8 mouse cellular contexts compared by ENCODE assay signal in the genomic region with DNA sequence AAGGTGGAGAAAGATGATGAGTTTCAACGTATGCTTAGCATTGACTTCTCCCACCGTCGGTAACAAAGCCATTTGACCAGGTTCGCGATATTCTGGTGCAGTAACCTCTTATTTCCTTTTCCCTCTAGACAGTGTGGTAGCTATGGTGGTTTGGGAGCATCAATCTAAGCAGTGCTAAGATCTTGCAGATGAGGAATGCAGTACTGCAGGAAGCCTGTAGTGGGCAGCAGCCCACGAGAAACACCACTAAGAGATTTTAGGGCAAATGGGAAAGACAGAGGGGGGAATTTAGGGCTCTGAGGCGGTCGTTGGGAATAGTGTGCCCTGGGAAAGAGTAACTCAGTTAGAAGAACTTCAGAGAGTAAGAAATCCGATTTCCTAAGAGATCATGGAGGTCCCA. TPM values are rescaled to one million over a fixed set of nuclear protein-coding genes. Genes with fewer than 3 reads are reported as not detected.
DNase-seq lines count a peak whose midpoint lies in the region; ATAC-seq lines count a peak whose summit lies in the region.

No protein-coding gene starts in this region.

- no peaks in the 10 kb centered on the region for H3K4me1 ChIP-seq in heart, embryonic 11.5 days (ENCODE audit: control insufficient read depth, insufficient read depth, low read length)
- 0 out of 2 replicates have a peak, but pooled peaks cover 6% of the 10 kb centered on the region for H3K4me1 ChIP-seq in kidney, embryonic 15.5 days
- H3K4me1 ChIP-seq in neural tube, embryonic 14.5 days (ENCODE audit: control insufficient read depth, insufficient read depth, low read length): no peaks in the 10 kb centered on the region

- 0 out of 2 replicates have a peak overlapping the region, but pooled peaks have one; percentile 35 for H3K27ac ChIP-seq in heart, embryonic 11.5 days (ENCODE audit: low read depth, low read length)
- peak overlapping the region; percentile 87 for H3K27ac ChIP-seq in kidney, embryonic 15.5 days
- H3K27ac ChIP-seq in neural tube, embryonic 14.5 days (ENCODE audit: low read depth, low read length): no peak overlapping the region; the same call in 1 of the 2 replicates

- 16% methylated on average over 9 of the region's 9 CpGs for WGBS in heart, embryonic 11.5 days (ENCODE audit: insufficient replicate concordance)
- 22% methylated on average over 9 of the region's 9 CpGs for WGBS in kidney, embryonic 15.5 days
- WGBS in neural tube, embryonic 14.5 days: 15% methylated on average over 9 of the region's 9 CpGs

- H3K4me3 ChIP-seq in heart, embryonic 11.5 days (ENCODE audit: low read depth, low read length): peak overlapping the region; percentile 59
- H3K4me3 ChIP-seq in kidney, embryonic 15.5 days (replicated peaks): peak overlapping the region; percentile 61
- peak overlapping the region; percentile 38 for H3K4me3 ChIP-seq in neural tube, embryonic 14.5 days (ENCODE audit: low read depth, low read length)

- ATAC-seq in heart, embryonic 11.5 days (replicated peaks; ENCODE audit: insufficient number of reproducible peaks, low FRiP score, low TSS enrichment): no peak
- peak; percentile 60; the same call in 1 of the 2 replicates for ATAC-seq in kidney, embryonic 15.5 days (replicated peaks; ENCODE audit: low FRiP score)
- peak; percentile 62 for ATAC-seq in neural tube, embryonic 14.5 days (ENCODE audit: low read depth)

- no peaks in the 10 kb centered on the region for H3K9me3 ChIP-seq in heart, embryonic 11.5 days (replicated peaks; ENCODE audit: control insufficient read depth, low read length)
- no peaks in the 10 kb centered on the region for H3K9me3 ChIP-seq in kidney, embryonic 15.5 days (replicated peaks)
- H3K9me3 ChIP-seq in neural tube, embryonic 14.5 days (ENCODE audit: control insufficient read depth, low read length): no peaks in the 10 kb centered on the region

- no peaks in the 10 kb centered on the region for H3K36me3 ChIP-seq in heart, embryonic 11.5 days (ENCODE audit: control insufficient read depth, insufficient read depth, low read length)
- H3K36me3 ChIP-seq in kidney, embryonic 15.5 days: no peaks in the 10 kb centered on the region
- no peaks in the 10 kb centered on the region for H3K36me3 ChIP-seq in neural tube, embryonic 14.5 days (ENCODE audit: control insufficient read depth, insufficient read depth, low read length)

- peak overlapping the region; percentile 76 for H3K4me2 ChIP-seq in heart, embryonic 11.5 days
- H3K4me2 ChIP-seq in kidney, embryonic 15.5 days: peak overlapping the region; percentile 51
- peak overlapping the region; percentile 30; the same call in 1 of the 2 replicates for H3K4me2 ChIP-seq in neural tube, embryonic 14.5 days (ENCODE audit: low read depth, low read length)

- no peak overlapping the region for H3K9ac ChIP-seq in heart, embryonic 11.5 days (ENCODE audit: low read depth, low read length)
- H3K9ac ChIP-seq in kidney, embryonic 15.5 days: no peak overlapping the region
- H3K9ac ChIP-seq in neural tube, embryonic 14.5 days (replicated peaks; ENCODE audit: low read depth, low read length): no peak overlapping the region

- no peaks in the 10 kb centered on the region for H3K27me3 ChIP-seq in heart, embryonic 11.5 days (ENCODE audit: control insufficient read depth, insufficient read depth, low read length)
- 0 out of 2 replicates have a peak, but pooled peaks cover 6% of the 10 kb centered on the region for H3K27me3 ChIP-seq in kidney, embryonic 15.5 days
- no peaks in the 10 kb centered on the region for H3K27me3 ChIP-seq in neural tube, embryonic 14.5 days (ENCODE audit: control insufficient read depth, insufficient read depth, low read length)

- DNase-seq in CD4-positive, CD25-positive, alpha-beta regulatory T cell, adult 2 months (ENCODE audit: low read depth, low spot score): peak; percentile 69
- DNase-seq in adipocyte (ENCODE audit: low spot score): peak; percentile 70
- peak; percentile 80 for DNase-seq in embryo, embryonic 10.5 days (ENCODE audit: low spot score)
- DNase-seq in lung, adult 18-20 months: peak; percentile 27 to 39
- no peak for DNase-seq in urinary bladder, postnatal 25 days (ENCODE audit: low spot score)

RNA-seq across cellular contexts. Expression of a gene that starts 9.0 kb away (rescaled TPM):
- 3.2 and 4.0 TPM in 2 replicates for polyA plus RNA-seq in heart, embryonic 11.5 days (2014; fragmentation: Nextera tagmentation; extraction: Ambion mirVana)
- polyA plus RNA-seq in kidney, embryonic 15.5 days (2015; fragmentation: Nextera tagmentation; extraction: Ambion mirVana): 4.6 and 5.0 TPM in 2 replicates
- 11.9 and 12.9 TPM in 2 replicates for polyA plus RNA-seq in neural tube, embryonic 14.5 days (2014; fragmentation: Nextera tagmentation; extraction: Ambion mirVana)

RNA-seq across cellular contexts. Expression of a gene that starts 46.8 kb away (rescaled TPM):
- 0.52 and 0.58 TPM in 2 replicates for polyA plus RNA-seq in heart, embryonic 11.5 days (2014; fragmentation: Nextera tagmentation; extraction: Ambion mirVana)
- polyA plus RNA-seq in kidney, embryonic 15.5 days (2015; fragmentation: Nextera tagmentation; extraction: Ambion mirVana): 2.1 and 3.3 TPM in 2 replicates
- polyA plus RNA-seq in neural tube, embryonic 14.5 days (2014; fragmentation: Nextera tagmentation; extraction: Ambion mirVana): 40.8 and 43.5 TPM in 2 replicates
